Mouse (Mus musculus) neutrophil, adult 5-6 weeks (primary cell): ENCODE data around the gene Taf8. TPM values are rescaled to one million over a fixed set of nuclear protein-coding genes. Genes with fewer than 3 reads are reported as not detected.
"Not testable (repeated sequence)": the region's sequence is repeated elsewhere in the genome, so short reads cannot be mapped to it uniquely, and the experiment has no call there.

Experiments used
- ATAC-seq: fragments of 151-379, 151-347 bp; 2 replicates; pipeline ENCODE4 v1.8.0; 2017; ENCODE audit warnings: mild to moderate bottlenecking, moderate TSS enrichment; ENCODE audit not compliant: insufficient number of reproducible peaks, poor library complexity, low FRiP score, severe bottlenecking; ENCODE audit errors: extremely low read depth
- total RNA-seq: library from RNA; stranded (forward); fragments of 200-1000 nt; gene quantifications from 2 replicates; pipeline ENCODE4 v1.2.3, GENCODE M21; 2017

Taf8 gene
- total RNA-seq, 1 experiment from 2014 or later, result 83.3 TPM

DNA sequence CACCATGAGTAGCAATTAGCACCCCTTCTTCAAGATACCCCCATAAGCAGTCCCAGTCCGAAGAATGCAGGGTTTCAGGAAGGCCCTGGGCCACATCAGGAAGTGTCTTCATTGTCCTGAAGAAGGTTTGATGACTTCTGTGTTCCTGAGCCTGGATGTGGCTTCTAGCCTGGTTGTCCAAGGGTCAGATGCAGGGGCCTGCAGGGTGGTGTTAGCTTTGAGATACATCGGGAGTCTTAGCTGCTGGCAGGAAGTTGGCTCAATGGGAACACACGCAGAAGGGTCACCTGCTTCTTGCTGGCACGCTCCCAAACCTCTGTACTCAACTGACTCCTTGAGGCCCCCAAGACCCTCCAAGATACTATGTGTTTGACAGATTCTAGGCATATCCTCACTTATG, 20.4 kb upstream of the Taf8 start:
- no peak for ATAC-seq

GRCm38 (mm10) chr17:47521551-47522258, 19.6 kb upstream of the Taf8 start:
- ATAC-seq, result peak; percentile 79

- ATAC-seq, result no peak
Observed at GRCm38 (mm10) chr17:47518205-47518604, 16.1 kb upstream of the Taf8 start.

DNA sequence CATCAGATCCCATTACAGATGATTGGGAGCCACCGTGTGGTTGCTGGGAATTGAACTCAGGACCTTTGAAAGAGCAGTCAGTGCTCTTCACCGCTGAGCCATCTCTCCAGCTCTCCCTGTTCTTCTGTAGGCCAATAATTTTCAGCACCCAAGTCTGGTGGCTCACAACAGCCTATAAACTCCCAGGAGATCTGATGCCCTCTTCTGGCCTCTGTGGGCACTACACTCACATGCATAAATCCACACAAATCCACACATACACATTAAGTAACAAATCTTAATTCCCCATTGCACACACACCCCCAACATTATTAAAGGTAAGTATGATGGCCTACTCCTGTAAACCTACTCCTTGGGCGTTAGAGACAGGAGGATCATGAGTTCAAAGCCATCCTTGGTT, 14.1 kb upstream of the Taf8 start:
- no peak for ATAC-seq

DNA sequence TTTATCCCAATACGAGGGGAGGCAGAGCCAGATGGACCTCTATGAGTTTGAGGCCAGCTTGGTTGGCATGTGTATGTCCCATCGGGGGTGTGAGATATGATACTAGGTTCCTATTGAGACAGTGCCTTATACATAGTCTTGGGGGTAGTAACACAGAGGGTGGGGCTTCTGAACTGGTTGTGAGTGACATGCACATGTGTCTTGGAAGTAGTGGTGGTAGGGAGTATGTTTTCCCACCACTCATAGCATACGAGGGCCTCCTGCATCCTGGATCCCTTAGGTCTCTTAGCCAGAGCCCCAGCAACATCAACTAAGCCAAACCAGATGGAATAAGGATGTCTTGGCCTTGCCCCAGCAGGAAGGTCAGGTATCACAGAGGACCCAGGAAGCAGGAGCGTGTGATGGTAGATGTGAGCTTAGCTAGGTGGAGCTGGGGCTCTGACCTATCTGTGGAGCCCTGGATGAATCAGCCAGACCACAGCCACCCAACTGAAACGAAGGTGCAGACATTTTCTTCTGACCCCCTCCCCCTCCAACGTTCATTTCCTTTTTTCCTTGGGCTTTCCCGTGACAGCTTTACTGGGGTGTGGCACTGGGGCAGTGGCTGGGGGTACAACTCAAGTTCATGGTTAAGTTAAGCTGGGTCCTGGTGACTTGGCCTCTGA, 13.2 kb upstream of the Taf8 start:
- no peak for ATAC-seq

DNA sequence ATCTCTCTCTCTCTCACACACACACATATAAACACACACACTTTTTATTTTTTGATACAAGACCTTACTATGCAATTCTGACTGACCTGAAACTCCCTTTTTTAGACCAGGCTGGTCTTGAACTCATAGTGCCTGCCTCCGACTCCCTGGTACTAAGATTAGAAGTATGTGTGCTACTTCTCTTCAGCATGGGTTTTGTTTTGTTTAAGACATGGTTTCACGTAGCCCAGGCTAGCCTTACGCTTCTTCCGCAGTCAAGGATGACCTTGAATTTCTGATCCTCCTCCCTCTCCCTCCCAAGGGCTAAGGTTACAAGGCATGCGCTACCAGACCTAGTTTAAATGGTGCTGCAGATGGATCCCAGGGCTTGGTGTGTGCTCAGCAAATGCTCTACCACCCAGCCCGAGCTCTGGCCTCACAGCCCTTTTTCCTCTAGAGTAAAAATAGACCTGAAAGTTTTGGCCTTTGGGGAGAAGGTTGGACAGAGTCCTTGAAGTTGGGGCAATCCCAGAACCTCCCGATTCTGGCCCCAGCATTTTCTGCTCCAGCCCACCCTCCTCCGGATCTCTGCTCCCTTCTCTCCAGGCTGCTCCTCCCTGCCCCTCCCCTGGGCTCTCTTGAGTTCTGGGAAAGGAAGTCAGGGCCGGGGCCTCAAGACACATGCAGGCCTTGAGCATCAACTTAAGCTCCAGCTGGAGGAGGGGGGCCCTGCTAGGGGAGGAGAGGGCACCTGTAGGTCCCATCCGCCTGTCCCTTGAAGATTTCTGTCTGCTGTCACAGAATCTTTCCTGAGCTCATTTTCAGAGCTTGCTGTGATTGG, 11.1 kb upstream of the Taf8 start:
- ATAC-seq, result no peak

DNA sequence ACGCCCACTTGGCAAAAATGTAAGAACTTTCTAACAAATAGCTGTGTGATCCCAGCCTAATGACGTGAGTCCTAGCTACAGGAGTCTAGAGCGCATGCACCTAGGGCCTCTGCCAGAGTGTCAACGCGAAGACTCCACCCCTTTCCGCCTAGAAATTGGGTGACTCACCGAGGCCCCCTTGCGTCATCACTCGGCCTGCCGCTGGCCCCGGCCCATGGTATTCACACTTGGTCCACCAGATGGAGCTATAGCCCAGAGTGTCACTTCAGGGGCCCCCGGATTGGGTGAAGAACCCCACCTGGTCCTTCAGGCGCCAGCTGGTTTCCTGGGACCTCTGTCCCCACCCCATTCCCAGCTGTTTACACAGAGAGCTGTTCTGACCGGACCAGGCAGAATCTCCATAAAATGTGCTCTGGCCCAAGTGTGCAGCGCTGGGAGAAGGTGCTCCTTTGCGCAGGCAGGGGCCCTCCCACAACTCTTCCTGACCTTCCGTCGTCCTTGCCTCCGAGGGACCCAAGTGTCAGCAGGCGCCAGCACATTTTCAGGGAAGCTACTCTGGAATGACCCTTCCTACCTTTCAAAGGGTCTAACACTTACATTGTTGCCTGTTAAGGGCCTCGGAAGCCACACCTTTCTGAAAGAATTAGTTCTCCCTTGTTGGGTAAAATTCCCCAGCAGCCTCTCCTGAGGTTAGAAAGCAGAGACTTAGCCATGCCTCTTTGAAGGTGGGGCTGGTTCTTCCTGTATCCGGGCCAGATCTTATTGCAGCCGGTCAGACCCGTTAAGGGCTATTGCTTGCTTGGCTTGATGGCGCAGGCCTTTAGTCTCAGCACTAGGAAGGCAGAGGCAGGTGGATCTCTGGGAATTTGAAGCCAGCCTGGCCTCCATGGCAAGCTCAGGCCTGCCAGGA, 9.3 kb upstream of the Taf8 start:
- peak; percentile 91 for ATAC-seq

DNA sequence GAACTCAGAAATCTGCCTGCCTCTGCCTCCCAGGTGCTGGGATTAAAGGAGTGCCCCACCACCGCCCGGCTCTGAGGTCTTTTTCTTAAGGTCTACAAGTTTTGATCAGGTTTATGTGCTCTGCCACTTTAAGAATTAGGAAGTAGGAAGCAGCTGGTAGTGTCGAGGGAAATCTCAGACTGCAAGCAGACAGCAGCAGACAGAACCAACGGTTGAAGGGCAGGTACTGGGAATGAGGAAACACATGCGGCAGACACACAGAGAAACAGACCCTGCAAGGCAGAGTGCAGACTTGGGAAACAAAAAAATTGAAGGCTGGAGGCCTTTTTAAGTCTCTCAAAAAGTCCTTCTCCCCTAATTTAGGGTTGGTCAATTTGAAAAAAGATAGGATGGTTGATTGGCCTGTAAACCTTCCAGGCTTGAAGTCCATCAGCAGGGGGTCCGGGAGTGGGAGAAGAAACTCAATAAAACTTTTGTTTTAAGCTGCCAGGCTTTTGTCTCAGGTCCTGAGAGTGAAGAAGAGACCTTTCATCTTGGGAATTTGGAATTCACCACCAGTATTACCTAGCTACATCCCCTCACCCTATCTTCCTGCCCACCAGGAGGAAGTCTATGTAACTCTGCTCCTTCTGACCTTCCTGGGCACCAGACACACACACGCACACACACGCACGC, 7.1 kb upstream of the Taf8 start:
- no peak for ATAC-seq

DNA sequence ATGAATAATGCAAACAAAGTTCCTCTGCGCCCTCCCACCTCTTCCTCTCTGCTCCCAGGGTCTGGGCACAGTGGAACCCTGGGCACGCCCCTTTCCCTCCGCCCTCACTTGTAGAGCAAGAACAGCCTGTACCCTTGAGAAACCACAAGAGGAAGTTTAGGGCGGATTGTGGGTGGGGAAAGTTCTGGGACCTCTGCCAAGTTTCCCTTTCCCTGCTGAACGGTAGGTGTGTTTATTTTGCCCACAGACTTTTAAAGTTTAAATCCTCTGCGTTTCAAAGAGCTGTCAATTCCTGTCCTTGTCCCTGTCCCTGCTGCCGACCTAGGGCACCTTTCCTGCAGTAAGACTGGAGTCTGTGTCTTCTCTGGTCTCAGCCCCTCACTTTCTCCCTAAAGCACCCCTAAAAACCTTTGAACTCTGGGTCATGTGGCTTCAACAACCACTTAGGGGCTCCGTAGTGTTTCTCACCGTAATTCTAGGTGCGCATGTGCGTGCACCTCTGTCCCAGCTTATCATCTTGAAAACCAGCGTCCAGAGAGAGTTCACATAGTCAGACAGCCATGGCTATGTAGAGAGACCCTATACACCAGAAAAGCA, 6.0 kb upstream of the Taf8 start:
- ATAC-seq, result peak; percentile 60

DNA sequence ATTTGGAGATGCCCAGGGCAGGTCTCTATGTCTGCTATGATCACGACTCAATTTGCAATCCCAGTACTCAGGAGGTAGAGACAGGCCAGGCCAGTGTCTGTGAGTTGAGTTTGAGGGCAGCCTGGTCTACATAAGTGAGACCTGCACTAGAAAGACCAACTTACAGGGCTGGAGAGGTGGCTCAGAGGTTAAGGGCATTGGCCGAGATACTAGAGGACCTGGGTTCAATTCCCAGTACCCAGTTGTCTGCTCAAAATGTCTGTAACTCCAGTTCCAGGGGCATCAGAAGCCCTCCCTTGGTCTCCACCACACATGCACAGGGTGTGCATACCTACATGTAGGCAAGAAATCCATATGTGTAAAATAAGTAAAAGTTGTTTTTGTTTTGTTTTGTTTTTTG, 5.4 kb upstream of the Taf8 start:
- no peak for ATAC-seq

DNA sequence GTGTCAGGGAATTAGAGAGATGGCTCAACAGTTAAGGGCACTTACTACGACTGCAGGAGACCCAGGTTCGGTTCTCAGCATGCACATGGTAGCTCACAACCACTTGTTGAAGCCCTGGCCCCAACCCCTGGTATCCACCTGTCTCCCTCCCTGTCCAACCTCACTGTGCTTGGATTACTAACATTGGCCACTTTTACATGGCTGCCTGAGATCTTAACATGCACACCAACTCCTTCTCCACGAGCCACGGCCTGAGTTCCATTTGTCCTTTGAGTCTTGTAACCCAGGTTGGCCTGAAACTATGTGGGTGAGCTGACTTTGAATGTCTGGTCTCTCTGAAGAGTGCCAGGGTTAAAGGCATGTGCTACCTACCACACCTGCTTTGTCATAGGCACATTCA, 4.6 kb upstream of the Taf8 start:
- no peak for ATAC-seq

DNA sequence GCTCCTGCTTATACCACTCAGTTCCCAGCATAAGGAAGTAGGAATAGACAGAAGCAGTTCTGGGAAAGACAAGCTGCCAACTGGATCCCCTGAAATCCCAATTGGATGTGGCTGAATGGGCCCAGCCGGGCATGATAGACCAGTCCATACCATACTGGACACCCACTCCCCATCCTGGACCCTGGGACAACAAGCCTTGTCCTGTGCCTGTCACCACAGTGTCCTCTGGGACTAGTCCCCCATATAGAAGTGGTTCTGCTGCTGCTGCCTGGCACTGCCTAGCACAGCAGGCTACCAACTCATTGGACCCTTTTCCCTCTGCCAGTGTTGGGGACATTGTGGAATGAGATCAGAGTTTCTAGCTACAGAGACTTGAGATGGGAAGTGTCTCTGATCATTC, 4.0 kb upstream of the Taf8 start:
- ATAC-seq, result no peak

DNA sequence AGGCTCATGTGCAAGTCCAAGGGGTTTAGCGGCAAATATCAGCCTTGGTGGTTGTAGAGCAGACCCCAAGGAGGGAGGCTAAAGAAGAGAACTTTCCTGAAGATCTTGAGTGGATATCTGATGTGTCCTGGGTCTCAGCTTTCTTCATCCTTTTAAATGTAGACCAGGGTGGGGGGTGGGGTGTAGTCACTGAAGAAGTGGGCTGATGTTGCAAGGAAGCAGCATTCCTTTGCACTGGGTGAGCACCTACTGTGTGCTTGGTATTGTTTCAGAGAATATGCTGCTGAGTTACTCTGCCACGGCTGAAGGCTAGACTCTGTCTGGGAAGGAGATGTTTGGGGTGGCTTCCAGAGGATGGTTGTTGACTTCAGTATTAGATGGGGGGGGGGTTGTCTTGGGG, 3.5 kb upstream of the Taf8 start:
- ATAC-seq, result no peak

- ATAC-seq, result peak; percentile 59
Observed at GRCm38 (mm10) chr17:47504941-47505346, 2.9 kb upstream of the Taf8 start, which contains the start of gene Ccnd3. Gene Ccnd3 (plus strand): TSS chr17:47505051.

GRCm38 (mm10) chr17:47504228-47504627, 2.1 kb upstream of the Taf8 start:
- ATAC-seq, result no peak

DNA sequence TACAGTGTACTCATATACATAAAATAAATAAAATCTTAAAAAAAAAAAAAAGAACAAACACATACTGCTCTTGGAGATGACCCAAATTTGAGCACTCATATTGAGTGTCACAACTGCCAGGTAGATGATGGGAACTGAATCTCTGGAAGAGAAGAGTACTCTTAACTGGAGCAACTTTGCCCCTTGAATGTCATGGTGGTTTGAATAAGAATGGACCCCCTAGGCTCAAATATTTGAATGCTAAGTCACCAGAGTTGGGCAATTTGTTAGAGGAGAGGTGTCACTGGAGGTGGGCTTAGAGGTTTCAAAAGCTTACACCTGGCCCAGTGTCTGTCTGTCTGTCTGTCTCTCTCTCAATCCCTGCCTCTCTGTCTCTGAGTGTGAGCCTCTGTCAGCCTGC, 1.6 kb upstream of the Taf8 start:
- no peak for ATAC-seq

DNA sequence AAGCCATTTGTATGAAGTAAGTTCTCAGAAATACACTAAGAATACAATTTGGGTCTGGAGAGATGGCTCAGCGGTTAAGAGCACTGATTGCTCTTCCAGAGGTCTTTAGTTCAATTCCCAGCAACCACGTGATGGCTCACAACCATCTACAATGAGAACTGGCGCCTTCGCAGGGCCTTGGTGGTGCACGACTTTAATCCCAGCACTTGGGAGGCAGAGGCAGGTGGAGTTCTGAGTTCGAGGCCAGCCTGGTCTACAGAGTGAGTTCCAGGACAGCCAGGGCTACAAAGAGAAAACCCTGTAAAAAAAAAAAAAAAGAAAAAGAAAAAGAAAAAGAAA, 584 bp upstream of the Taf8 start:
- ATAC-seq, result not testable (repeated sequence)

- no peak for ATAC-seq
Observed at GRCm38 (mm10) chr17:47501531-47501930, 561 bp downstream of the Taf8 start.
